ENCODE assay signal across 25 mouse cellular contexts in the genomic region with DNA sequence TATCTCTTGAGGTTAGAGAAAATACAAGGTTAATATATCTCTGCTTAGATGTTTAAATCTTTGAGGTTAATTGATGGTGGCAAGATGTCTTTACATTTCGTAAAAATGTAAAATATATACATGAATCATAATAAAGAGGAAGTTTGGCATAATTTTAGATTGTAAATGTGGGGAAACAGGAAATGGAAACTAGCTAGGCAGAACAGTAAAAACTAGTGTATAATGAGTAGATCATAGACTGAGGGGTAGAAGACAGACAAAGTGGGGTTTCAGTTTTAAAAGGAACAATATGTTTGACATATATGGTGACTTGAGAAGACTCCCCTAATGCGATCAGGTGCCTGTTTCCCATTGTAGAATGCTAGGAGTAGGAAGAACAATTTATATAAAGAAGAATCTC.
DNase-seq lines count a peak whose midpoint lies in the region; ATAC-seq and TF ChIP-seq lines count a peak whose summit lies in the region.
"Had no signal": no experiment of that assay in that cellular context is flagged by ENCODE, and none has a peak within 500 bp of the region (broad histone marks: within the 10 kb centered on the region; RNA-seq: fewer than 3 reads in every experiment).

No protein-coding gene starts in this region.

- dilution Hi-C loops in CH12.LX (cut with MboI; ENCODE audit: extremely low pct_ligation_motif_present, extremely low pct_unique_long_range_greater_than_20kb, low sequenced_read_pairs) = no loop called here

- no peaks in the 10 kb centered on the region for H3K27me3 ChIP-seq in CH12.LX (replicated peaks)
- H3K27me3 ChIP-seq: embryonic facial prominence, embryonic 15.5 days; heart, embryonic 15.5 days; hindbrain, embryonic 13.5 days had no signal

- H3K9ac ChIP-seq in CH12.LX (ENCODE audit: insufficient read depth, low read depth) = no peak overlapping the region
- H3K9ac ChIP-seq: embryonic facial prominence, embryonic 15.5 days; heart, embryonic 15.5 days; hindbrain, embryonic 13.5 days had no signal

- TF ChIP-seq CTCF in CH12.LX (conservative IDR thresholded peaks at IDR 0.05 in 1 of 2, IDR thresholded peaks at IDR 0.05 in 1 of 2; ENCODE audit: low read depth in 2 of 2, low read length in 2 of 2) = no peak

- H3K4me1 ChIP-seq in CH12.LX (ENCODE audit: control insufficient read depth in 1 of 2, insufficient read depth in 2 of 2) = peaks cover 0 to 13% of the 10 kb centered on the region in 2 experiments; a peak in 2 of 4 replicates
- H3K4me1 ChIP-seq: embryonic facial prominence, embryonic 15.5 days; forebrain, embryonic 10.5 days; heart, embryonic 15.5 days; hindbrain, embryonic 13.5 days had no signal

- no peaks in the 10 kb centered on the region for H3K9me3 ChIP-seq in CH12.LX (replicated peaks; ENCODE audit: low read length)
- H3K9me3 ChIP-seq: embryonic facial prominence, embryonic 15.5 days; forebrain, embryonic 10.5 days; heart, embryonic 15.5 days; hindbrain, embryonic 13.5 days had no signal

- ATAC-seq in common myeloid progenitor, adult 5-6 weeks (replicated peaks; ENCODE audit: low read depth, poor library complexity, severe bottlenecking) = peak; percentile 66
- peak; percentile 89 for ATAC-seq in megakaryocyte progenitor cell, adult 5-6 weeks (replicated peaks; ENCODE audit: poor library complexity)
- ATAC-seq: activated CD4-positive, CD25-positive, alpha-beta regulatory T cell, adult 4 months; CD4-positive, CD25-positive, alpha-beta regulatory T cell, adult 4 months; forebrain, embryonic 14.5 days; hindbrain, postnatal 0 days had no signal

- DNase-seq in CH12.LX (ENCODE audit: extremely low read depth) = peak; percentile 7
- DNase-seq in embryo, embryonic 11 days = no peak
- no peak for DNase-seq in testis, postnatal 14 days (ENCODE audit: low spot score)
- no peak for DNase-seq in thymus, postnatal 0 days (ENCODE audit: low spot score)
- DNase-seq: adrenal gland, postnatal 14 days; B cell, adult 2 months; cerebellum, adult 18-20 months; cerebellum, adult 9-11 months; cerebellum, postnatal 36 days; gastrocnemius, adult 2 months; gastrocnemius, postnatal 25 days; heart, adult 11 months; heart, postnatal 14 days had no signal

- no peak overlapping the region for H3K4me3 ChIP-seq in CH12.LX (replicated peaks in 1 of 3; ENCODE audit: low read depth in 2 of 3, low read length in 2 of 3, poor library complexity in 1 of 3)
- H3K4me3 ChIP-seq: embryonic facial prominence, embryonic 15.5 days; erythroblast, embryonic 14.5 days; forebrain, embryonic 10.5 days; gastrocnemius, adult 2 months; heart, embryonic 15.5 days; hindbrain, embryonic 13.5 days had no signal

- no peak overlapping the region for H3K27ac ChIP-seq in CH12.LX (ENCODE audit: insufficient read depth, low read depth)
- H3K27ac ChIP-seq: embryonic facial prominence, embryonic 15.5 days; forebrain, embryonic 10.5 days; gastrocnemius, adult 2 months; heart, embryonic 15.5 days; hindbrain, embryonic 13.5 days; hindbrain, postnatal 0 days had no signal

- in situ Hi-C loops in CH12.LX (cut with MboI; ENCODE audit: low pct_ligation_motif_present, low pct_unique_long_range_greater_than_20kb, low sequenced_read_pairs) = no loop called here

- H3K36me3 ChIP-seq in CH12.LX (replicated peaks in 1 of 2; ENCODE audit: control insufficient read depth in 1 of 2, insufficient read depth in 1 of 2, low read length in 1 of 2) = no peaks in the 10 kb centered on the region
- H3K36me3 ChIP-seq: embryonic facial prominence, embryonic 15.5 days; forebrain, embryonic 10.5 days; heart, embryonic 15.5 days; hindbrain, embryonic 13.5 days had no signal

- H3K79me2 ChIP-seq in CH12.LX (replicated peaks; ENCODE audit: control insufficient read depth, extremely low read depth, insufficient read depth, poor library complexity, severe bottlenecking) = no peaks in the 10 kb centered on the region

- TF ChIP-seq EP300 in CH12.LX (IDR thresholded peaks at IDR 0.05; ENCODE audit: low read length) = 0 out of 2 replicates have a peak, but pooled peaks have one; percentile 45

- TF ChIP-seq RAD21 in CH12.LX (IDR thresholded peaks at IDR 0.05; ENCODE audit: low read depth, low read length) = no peak

- H3K4me2 ChIP-seq in CH12.LX (ENCODE audit: insufficient read depth, low read depth, poor library complexity, severe bottlenecking) = no peak overlapping the region
- H3K4me2 ChIP-seq: embryonic facial prominence, embryonic 15.5 days; heart, embryonic 11.5 days; heart, embryonic 15.5 days; hindbrain, embryonic 13.5 days had no signal

- no peak for TF ChIP-seq POLR2A in CH12.LX (IDR thresholded peaks at IDR 0.05; ENCODE audit: low read depth, low read length)

TF ChIP-seq in CH12.LX, 34 proteins besides CTCF, POLR2A, EP300 and RAD21:
- TF ChIP-seq PAX5 (IDR thresholded peaks at IDR 0.05; ENCODE audit: low read length) (no peak), GABPA (IDR thresholded peaks at IDR 0.05; ENCODE audit: insufficient replicate concordance, low read depth, low read length) (no peak), CHD2 (IDR thresholded peaks at IDR 0.05; ENCODE audit: low read length) (no peak), MAX (IDR thresholded peaks at IDR 0.05; ENCODE audit: low read length) (no peak), IRF4 (IDR thresholded peaks at IDR 0.05; ENCODE audit: low read depth, low read length) (no peak), CHD1 (IDR thresholded peaks at IDR 0.05; ENCODE audit: low read depth, low read length) (no peak), ETS1 (conservative IDR thresholded peaks at IDR 0.05; ENCODE audit: low read depth, low read length) (no peak), TCF12 (IDR thresholded peaks at IDR 0.05; ENCODE audit: low read depth, low read length) (no peak), MYC (IDR thresholded peaks at IDR 0.05; ENCODE audit: low read depth, low read length) (no peak), USF2 (conservative IDR thresholded peaks at IDR 0.05; ENCODE audit: low read depth, low read length) (no peak), ZNF384 (IDR thresholded peaks at IDR 0.05; ENCODE audit: low read depth, low read length) (no peak), NELFE (IDR thresholded peaks at IDR 0.05; ENCODE audit: low read depth, low read length) (no peak), ZKSCAN1 (IDR thresholded peaks at IDR 0.05; ENCODE audit: borderline replicate concordance, low read depth, low read length) (no peak), TBP (conservative IDR thresholded peaks at IDR 0.05; ENCODE audit: low read depth, low read length) (no peak), NRF1 (IDR thresholded peaks at IDR 0.05; ENCODE audit: low read depth, low read length) (no peak), SIN3A (IDR thresholded peaks at IDR 0.05; ENCODE audit: low read length) (no peak), ELF1 (IDR thresholded peaks at IDR 0.05; ENCODE audit: low read depth, low read length) (no peak), E2F4 (IDR thresholded peaks at IDR 0.05; ENCODE audit: insufficient replicate concordance, low read depth, low read length) (no peak)
